ENCODE assay signal across 15 mouse cellular contexts in genomic region chr16:73011313-73011712, GRCm38 (mm10).
"Had no signal": no experiment of that assay in that cellular context is flagged by ENCODE, and none has a peak within 500 bp of the region (broad histone marks: within the 10 kb centered on the region; RNA-seq: fewer than 3 reads in every experiment).

No protein-coding gene starts in this region.

- H3K36me3 ChIP-seq: liver, embryonic 15.5 days had no signal

- H3K27me3 ChIP-seq: kidney, embryonic 15.5 days; liver, embryonic 15.5 days; neural tube, embryonic 12.5 days had no signal

- DNase-seq: kidney, postnatal 14 days; layer of hippocampus, postnatal 36 days; lung, embryonic 14.5 days; lung, postnatal 10 days; lung, postnatal 4 days; midbrain, embryonic 14.5 days; right cerebral cortex, postnatal 4 days; spleen, adult 18-20 months; thymus, adult 2 months; thymus, postnatal 25 days had no signal

- H3K9ac ChIP-seq: kidney, embryonic 15.5 days; liver, embryonic 15.5 days; lung, embryonic 14.5 days; neural tube, embryonic 12.5 days had no signal

- H3K4me3 ChIP-seq: kidney, embryonic 15.5 days; liver, embryonic 15.5 days; midbrain, embryonic 10.5 days; neural tube, embryonic 12.5 days had no signal

- H3K27ac ChIP-seq: kidney, embryonic 15.5 days; liver, embryonic 15.5 days; midbrain, embryonic 10.5 days; neural tube, embryonic 12.5 days had no signal

- H3K9me3 ChIP-seq: kidney, embryonic 15.5 days; liver, embryonic 15.5 days; midbrain, embryonic 10.5 days; neural tube, embryonic 12.5 days had no signal

- H3K4me2 ChIP-seq: kidney, embryonic 15.5 days; liver, embryonic 11.5 days; liver, embryonic 15.5 days; lung, embryonic 14.5 days; neural tube, embryonic 12.5 days had no signal

- H3K4me1 ChIP-seq: liver, embryonic 15.5 days had no signal
